Mouse (Mus musculus): ENCODE data around the gene Ube2q1. TPM values are rescaled to one million over a fixed set of nuclear protein-coding genes. Genes with fewer than 3 reads are reported as not detected.

Ube2q1 gene
- polyA plus RNA-seq (2015; fragmentation: Illumina TruSeq; extraction: RNeasy Lipid Tissue Mini Kit (QIAGEN cat#74804); ENCODE audit: low read depth, low replicate concordance), result 96.2 TPM

GRCm38 (mm10) chr3:89772968-89773709 is at the start of gene Ube2q1:
TSS of gene Ube2q1 (plus strand) at chr3:89773616.

GRCm38 (mm10) chr3:89764119-89764724 is 9.2 kb upstream of the Ube2q1 start, which contains the start of gene Chrnb2:
TSS of gene Chrnb2 (minus strand) at chr3:89764632.

GRCm38 (mm10) chr3:89830815-89831591 is 57.6 kb downstream of the Ube2q1 start, which contains the start of gene She:
TSS of gene She (plus strand) at chr3:89831370.

Other genes starting within 250 kb of the Ube2q1 start
- 93.1 TPM for gene Adar, start 58.6 kb upstream of the Ube2q1 start, polyA plus RNA-seq (2015; fragmentation: Illumina TruSeq; extraction: RNeasy Lipid Tissue Mini Kit (QIAGEN cat#74804); ENCODE audit: low read depth, low replicate concordance)
- gene Chrnb2, start 9.0 kb upstream of the Ube2q1 start, polyA plus RNA-seq (2015; fragmentation: Illumina TruSeq; extraction: RNeasy Lipid Tissue Mini Kit (QIAGEN cat#74804); ENCODE audit: low read depth, low replicate concordance), result 23.4 TPM
- 2.6 TPM for gene She, start 57.8 kb downstream of the Ube2q1 start, polyA plus RNA-seq (2015; fragmentation: Illumina TruSeq; extraction: RNeasy Lipid Tissue Mini Kit (QIAGEN cat#74804); ENCODE audit: low read depth, low replicate concordance)
- gene Il6ra, start 139.6 kb downstream of the Ube2q1 start, polyA plus RNA-seq (2015; fragmentation: Illumina TruSeq; extraction: RNeasy Lipid Tissue Mini Kit (QIAGEN cat#74804); ENCODE audit: low read depth, low replicate concordance), result 2.0 TPM
- gene Atp8b2, start 189.9 kb downstream of the Ube2q1 start, polyA plus RNA-seq (2015; fragmentation: Illumina TruSeq; extraction: RNeasy Lipid Tissue Mini Kit (QIAGEN cat#74804); ENCODE audit: low read depth, low replicate concordance), result 49.7 TPM
- 125 TPM for gene Hax1, start 225.2 kb downstream of the Ube2q1 start, polyA plus RNA-seq (2015; fragmentation: Illumina TruSeq; extraction: RNeasy Lipid Tissue Mini Kit (QIAGEN cat#74804); ENCODE audit: low read depth, low replicate concordance)

Data from brain, adult 10 weeks (tissue).